Mouse (Mus musculus) hematopoietic stem cell, adult 5-6 weeks (primary cell): Measurements from ENCODE around the gene Gm7168. TPM values are rescaled to one million over a fixed set of nuclear protein-coding genes. Genes with fewer than 3 reads are reported as not detected.
"Not testable (repeated sequence)": the region's sequence is repeated elsewhere in the genome, so short reads cannot be mapped to it uniquely, and the experiment has no call there.

Experiments used
- ATAC-seq, 2 experiments: fragments of 125-278 bp in 1 of 2; replicated peaks in 1 of 2; 2 replicates each; pipeline ENCODE4 v1.8.0; 2016 to 2017; ENCODE audit warnings: inconsistent platforms in 2 of 2, mild to moderate bottlenecking in 2 of 2, moderate number of reproducible peaks in 2 of 2, low read depth in 1 of 2, moderate TSS enrichment in 1 of 2; ENCODE audit not compliant: low FRiP score in 2 of 2, poor library complexity in 2 of 2, severe bottlenecking in 2 of 2, insufficient read depth in 1 of 2, low TSS enrichment in 1 of 2
- total RNA-seq: library from RNA; stranded (forward); fragments of 172-1452, 232-1000 nt; gene quantifications from 2 replicates; pipeline ENCODE4 v1.2.3, GENCODE M21; 2017

The Gm7168 gene
- not detected in 2 replicates for total RNA-seq

DNA sequence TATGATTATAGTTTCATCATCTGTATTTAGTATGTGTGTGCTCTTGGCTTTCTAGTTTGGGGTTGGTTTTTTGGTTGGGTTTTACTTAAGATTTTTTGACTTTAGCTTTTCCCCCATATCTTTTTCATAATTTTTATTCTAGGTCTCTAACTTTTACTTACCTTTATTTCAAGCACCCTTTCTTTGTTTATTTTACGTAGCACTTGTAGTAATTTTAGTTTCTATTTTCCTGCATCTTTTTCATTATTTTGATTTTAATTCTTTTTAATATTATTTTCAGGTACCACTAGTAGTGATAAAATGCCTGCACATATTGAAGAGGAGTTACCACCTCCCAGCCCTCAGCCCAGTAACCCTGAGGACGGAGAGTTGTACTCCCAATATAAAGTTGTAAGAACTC lies at the start of gene Gm7168:
Gene Gm7168 (plus strand): TSS at position 301 of the 400 bp plus-strand sequence.
- not testable (repeated sequence) for ATAC-seq

DNA sequence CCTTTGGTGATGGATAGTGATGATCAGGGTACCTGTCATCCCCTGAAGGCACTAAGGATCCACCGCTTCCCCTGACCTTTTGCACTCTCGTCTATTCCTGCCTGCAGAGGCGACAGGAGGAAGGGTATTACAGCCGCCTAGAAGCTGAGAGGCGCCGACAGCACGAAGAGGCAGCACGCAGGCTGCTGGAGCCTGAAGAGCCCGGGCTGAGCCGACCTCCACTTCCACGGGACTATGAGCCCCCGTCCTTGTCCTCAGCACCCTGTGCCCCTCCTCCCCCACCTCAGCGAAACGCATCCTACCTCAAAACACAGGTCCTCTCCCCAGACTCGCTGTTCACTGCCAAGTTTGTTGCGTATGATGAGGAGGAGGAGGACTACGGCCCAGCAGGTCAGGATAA lies 49.3 kb upstream of the Gm7168 start:
- ATAC-seq, result no peak

DNA sequence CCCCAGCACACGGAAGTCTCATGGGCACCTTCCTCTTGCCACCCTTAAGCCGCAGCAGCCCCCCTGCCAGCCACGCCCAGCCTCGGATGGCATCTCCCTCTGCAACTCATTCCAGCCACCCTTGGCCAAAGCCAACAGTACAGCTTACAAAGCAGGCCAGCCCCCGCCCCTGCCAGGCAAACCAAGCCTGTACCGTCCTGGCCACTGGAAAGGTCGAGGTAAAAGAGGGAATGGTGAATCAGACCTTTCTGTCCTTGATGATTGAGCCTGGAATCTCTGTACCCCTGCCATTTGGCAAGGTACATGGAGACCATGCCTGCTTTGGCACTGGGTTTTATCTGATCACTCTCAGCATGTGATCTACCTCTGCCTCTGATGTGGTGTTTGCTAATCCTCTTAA lies 48.9 kb upstream of the Gm7168 start:
- ATAC-seq, result no peak

DNA sequence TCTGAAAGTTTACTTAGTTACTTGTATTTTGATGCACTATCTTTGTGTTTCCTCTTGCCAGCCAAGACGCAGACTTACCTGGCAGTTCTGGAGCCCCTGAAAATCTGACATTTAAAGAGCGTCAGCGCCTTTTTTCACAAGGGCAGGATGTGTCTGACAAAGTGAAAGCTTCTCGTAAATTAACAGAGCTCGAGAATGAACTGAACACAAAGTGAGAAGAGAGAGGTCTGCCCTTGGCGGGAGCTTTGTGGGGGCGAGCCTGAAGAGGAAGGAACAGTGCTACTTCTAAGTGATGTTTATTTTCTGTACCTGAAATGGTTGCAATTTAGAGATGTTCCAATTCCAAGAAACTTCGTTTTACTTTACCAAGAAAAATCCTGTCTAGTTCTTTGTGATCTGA lies 44.4 kb upstream of the Gm7168 start:
- no peak for ATAC-seq

DNA sequence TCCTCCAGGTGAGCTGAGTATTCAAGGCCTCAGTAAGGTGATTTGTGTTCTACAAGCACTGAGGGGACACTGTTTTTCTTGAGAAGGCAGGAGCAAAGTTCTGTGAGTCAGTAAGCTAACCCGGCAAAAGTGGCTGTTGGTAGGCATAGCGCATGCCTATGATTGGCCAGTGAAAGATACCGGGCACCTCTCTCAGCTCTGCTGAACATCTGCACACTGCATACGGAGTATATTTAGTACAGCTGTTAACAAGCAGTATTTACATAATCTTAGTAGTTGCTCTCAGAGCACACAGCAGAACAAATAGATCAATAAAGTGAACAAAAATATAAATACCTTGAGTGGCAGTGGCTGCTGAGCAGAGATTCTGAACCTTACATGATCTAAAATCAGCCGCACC lies 41.1 kb upstream of the Gm7168 start:
- ATAC-seq, result no peak

DNA sequence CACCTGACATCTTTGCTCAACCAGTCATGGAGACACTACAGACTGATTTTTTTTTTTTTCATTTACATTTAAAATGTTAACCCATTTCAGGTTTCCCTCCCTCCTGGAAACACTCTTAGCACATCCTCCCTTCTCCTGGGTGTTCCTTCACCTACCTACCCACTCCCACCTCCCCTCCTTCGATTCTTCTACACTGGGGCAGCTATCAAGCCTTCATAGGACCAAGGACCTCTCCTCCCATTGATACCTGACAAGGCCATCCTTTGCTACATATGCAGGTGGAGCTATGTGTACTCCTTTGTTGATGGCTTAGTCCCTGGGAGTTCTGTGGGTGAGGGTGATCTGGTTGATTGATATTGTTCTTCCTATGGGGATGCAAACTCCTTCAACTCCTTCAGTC lies 40.5 kb upstream of the Gm7168 start:
- ATAC-seq, result no peak

DNA sequence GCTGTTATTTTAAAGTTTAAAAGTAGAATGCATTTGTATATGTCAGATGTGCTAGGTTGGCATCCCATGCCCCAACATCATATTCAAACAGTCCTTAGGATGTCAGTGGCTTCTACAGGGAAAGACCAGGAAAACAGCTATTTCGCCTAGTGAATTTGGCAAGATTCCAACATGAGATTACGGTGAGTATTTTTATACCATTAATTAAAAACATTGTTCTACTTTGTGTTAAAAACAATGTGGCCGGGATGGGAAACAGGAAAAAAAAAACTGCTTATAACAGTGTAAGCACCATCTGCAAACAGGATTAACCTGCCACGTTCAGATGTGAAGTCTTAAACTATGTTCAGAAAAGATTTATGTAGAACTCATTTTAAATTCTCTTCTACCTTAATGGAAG lies 34.2 kb upstream of the Gm7168 start:
- no peak for ATAC-seq

DNA sequence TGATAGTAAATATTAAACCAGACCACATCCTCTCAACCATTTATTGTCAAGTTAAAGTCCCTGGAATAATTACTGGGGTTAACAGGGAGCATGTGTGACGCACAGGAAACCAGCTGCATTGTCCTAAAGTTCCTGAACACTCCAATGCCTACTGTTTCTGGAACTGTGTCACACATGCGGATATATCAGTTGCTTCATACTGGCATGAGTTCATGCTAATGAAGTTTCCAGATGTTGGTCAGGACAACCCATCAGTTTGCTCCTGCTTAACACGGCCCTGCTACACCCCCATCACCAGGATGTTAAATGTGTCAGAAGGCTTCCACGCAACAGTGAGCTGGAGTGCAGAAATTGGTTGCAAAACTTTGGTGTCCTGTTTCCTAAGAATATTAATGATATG lies 33.6 kb upstream of the Gm7168 start:
- no peak for ATAC-seq

DNA sequence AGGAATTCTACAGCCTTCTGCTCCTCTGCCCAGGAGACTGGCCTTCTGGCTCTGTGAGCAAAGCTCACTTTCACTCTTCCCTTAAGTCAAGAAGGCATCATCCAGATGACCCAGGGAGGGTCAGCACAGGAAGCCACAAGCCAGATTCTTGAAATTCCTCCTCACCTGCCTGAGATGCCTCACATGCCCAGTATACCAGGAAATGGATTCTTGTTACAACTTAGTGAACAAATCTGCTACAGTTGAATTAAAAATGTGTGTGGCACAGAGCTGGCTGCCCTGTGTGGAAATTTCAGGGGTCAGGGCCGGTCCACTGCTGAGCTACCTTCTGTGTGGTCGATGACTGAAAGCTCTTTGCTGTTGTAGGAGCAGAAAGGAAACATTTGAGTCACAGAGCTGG lies 27.4 kb upstream of the Gm7168 start:
- ATAC-seq, result no peak

DNA sequence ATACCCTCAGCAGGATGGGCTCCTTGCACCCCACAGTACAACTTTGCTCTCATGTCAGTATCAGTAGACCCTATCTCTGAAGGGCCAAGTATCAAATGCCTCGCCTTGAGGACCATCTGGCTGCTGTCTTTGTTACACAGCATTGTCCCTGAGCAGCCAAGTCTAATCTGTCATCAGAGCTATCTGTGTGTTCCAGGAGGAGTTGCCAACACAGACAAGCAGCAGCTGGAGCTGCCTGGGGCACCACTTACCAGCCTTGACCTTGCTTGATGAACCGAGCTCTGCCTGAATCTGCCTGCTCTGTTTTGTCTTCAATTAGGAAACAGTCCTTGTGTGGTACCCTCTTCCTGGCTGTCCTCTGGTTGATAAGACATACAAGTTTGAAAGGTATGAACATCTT lies 24.8 kb upstream of the Gm7168 start:
- ATAC-seq, result no peak

DNA sequence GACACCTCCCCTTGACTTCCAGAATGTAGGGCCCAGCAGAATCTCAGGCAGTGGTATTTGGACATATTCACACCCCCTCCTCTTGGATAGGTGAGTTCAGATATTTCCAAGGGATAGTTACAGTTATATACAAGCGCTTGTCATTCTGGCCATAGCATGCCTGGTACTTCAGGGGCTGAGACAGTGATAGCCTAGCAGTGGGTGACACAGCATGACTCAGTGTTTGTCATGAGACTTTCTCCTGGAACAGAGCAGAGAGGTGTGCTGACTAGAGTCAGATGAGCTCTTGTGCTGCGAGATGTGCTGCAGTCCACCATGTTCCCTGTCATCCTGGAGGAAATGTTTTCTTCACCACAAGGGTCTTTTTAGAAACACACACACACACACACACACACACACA lies 23.6 kb upstream of the Gm7168 start:
- no peak for ATAC-seq

DNA sequence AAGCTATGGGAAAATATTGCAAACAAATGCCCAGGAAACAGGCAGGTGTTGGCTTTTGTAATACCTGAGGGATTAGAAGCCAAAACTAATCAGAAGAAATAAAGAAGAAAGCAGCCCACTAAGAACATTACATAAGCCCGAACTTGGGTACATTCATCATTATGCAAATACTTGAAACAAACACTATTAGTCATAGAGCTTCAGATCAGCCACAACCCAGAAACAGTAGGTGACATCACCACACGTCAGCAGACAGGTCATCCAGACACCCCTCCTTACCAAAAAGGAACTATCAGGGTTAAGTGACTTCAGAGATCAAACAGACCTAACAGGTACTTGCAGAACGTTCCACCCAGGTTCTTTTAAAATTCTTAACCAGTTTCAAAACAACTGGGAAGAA lies 22.2 kb upstream of the Gm7168 start:
- ATAC-seq, result no peak

DNA sequence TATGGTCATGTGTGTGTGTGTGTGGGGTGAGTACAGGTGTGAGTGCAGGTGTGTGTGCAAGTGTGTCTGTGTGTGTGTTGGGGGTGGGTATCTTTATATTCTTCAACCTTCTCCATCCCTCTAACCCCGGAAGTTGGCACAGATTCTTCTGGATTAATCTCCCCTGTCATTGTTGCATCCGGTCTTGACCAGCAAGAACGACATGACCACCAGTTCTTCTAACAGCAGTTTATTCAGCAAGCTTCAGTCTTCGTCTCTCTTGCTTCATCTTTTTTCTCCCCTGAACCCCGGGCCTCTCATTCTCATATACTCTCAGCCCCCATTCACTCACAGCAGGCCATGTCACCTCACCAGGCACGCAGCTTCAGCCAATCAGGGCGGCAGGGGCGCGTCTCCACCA lies 17.8 kb upstream of the Gm7168 start:
- ATAC-seq, result no peak

DNA sequence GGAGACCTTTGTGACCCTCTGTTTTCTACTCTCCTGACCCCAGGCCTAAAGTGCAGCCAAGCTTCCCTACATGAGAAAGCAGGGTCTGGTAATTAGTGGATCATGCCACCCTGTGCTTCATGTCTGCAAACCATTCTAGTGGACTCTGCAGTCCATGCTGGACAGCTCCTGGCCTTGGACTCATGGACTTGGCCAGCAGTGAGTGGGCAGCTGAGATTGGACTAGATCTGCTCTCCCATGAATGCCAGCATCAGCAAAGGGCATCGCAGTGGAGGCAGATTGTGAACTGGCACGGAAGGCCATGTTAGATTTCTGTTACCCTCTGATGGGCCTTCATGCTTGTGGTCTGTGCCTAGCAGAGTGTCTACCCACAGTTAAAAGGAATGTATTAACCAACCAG lies 12.8 kb upstream of the Gm7168 start:
- not testable (repeated sequence) for ATAC-seq

DNA sequence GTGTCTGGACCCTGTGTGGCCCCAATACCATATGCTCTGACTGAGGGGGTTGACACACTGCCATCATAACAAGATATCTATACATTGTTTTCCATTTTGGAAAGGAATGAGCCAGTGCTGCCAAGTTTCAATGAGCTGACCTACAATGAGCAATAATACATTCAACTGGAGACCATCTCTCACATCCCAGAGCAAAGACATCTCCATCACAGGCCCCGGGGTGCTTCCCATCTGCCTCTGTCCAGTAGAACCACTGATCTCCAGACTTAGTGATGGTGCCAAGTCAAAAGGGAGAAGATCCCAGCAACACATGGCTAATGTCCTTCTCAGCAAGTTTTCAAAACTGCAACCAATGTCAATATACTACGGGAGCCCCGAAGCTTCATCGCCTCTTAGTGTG lies 10.4 kb upstream of the Gm7168 start:
- no peak for ATAC-seq

DNA sequence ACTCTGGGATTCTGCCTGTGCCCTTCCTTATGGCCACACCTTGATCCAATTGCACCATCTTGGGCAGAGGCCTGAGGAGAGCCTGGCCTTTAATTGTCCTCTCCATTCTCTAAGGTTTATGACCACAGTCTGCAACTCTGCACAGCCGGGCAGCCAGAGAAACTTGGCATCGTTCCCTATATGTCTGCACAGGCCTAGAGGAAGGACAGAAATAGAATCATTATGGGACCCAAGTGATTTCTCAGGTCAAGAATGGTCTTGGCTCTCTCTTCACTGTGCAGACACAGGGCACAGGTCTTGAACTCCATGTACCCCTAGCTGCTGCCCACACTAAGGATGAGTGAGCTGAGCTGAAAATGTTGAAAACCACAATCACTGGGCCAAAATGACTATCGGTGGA lies 9.5 kb upstream of the Gm7168 start:
- peak in 1 of 2 experiments; percentile 21; a peak in 1 of 4 replicates for ATAC-seq

DNA sequence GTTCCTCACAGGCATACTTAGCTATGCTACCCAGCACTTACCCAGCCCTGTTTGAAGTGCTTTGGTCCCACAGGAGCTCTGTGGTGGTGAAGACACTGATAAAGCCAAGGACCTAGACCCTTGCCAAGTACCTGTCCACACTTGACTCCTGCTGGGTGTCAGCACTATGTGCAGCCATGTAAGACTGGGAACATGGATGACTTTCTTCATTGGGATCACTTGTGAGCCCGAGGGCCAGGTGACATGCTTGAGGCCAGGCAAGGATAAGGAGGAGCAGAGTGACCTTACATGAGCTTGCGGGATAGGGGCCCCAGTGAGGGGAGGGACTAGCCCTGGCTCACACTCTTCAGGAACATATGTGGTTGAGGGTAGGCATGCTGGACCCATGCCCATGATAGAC lies 8.9 kb upstream of the Gm7168 start:
- ATAC-seq, result not testable (repeated sequence)

DNA sequence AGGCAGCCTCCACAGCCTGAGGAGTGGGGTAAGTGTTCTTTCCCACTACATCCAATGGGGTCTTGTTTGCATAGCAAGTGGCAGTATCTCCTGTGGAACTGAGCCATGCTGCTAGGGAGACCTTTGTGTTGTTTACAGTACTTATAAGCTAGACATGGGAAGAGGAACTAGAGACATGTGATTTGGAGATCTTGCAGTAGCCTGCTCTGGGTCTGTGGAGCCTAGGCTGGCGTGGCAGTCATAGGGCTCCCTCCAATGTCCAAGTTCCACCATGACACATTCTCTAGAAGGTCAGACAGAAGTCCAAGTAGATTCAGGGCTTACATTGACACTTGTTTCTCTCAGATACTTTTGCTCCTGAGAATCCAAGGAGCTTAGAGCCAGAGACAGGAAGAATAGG lies 7.7 kb upstream of the Gm7168 start:
- no peak for ATAC-seq

DNA sequence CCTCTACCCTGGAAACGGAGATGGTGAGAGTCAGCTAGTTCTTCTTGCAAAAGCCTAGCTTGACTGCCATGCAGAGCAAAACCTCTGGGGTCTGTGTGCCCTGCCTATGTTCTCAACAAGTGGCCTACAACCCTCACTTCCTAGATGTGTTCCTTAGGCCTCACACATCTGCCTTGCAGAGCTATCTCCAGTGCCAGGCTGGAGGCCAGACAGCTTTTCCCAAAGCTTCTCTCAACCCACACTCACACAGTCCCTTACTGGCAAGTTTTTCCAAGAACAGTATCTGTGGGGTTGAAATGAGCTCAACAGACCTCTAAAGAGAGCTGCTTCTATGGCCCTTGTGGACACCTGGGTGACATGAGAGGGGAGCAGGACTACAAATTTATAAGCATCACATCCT lies 3.4 kb downstream of the Gm7168 start:
- ATAC-seq, result not testable (repeated sequence)

DNA sequence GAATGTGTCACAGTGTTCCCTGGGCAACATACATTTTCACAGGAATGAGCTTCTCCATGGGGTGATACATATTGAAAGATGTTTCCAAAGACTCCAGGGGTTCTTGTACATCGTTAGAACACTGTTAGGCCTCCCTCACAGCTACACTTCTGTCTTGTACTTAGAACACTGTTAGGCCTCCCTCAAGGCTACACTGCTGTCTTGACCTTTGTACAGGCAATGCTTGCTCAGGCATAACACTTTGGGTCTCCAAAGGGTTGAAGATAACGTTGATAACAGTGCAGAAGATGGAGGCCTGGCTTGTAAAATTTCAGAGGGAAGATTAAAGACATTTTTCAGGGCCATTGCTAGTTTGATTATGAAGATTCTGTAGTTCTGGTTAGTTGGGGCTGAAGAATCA lies 10.0 kb downstream of the Gm7168 start:
- ATAC-seq, result not testable (repeated sequence)
